Mouse (Mus musculus) liver, adult 10 weeks (tissue): ENCODE results near the gene 1110008L16Rik. TPM values are rescaled to one million over a fixed set of nuclear protein-coding genes. Genes with fewer than 3 reads are reported as not detected.

Experiments used
- polyA plus RNA-seq: library from polyadenylated mRNA; stranded (reverse); fragments of 350-450 nt; fragmentation: Illumina TruSeq; extraction: RNeasy Lipid Tissue Mini Kit (QIAGEN cat#74804); gene quantifications from one replicate; pipeline ENCODE4 v1.2.3, GENCODE M21; 2014; ENCODE audit warnings: low read depth, low replicate concordance

The 1110008L16Rik gene
- polyA plus RNA-seq: 18.7 TPM

DNA sequence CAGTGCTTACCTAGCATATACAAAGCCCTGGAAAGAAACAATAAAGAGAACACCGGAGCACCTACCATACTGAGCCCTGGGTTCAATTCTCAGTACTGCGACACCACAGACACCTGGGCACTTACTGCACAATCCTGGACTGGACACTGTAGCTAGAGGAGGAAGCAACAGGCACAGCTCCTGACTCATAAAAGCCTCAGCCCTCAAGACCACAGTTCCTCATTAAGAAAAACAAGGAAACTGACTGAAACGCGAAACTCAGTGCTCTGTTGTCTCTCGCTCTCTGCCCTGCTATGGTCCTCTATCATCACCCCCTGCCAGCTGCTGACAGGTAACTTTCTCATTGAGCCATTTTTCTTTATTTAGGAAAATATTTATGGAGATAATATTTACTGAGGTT, at the start of gene 1110008L16Rik:
TSS of gene 1110008L16Rik (plus strand) at position 242 of the 400 bp plus-strand sequence.

DNA sequence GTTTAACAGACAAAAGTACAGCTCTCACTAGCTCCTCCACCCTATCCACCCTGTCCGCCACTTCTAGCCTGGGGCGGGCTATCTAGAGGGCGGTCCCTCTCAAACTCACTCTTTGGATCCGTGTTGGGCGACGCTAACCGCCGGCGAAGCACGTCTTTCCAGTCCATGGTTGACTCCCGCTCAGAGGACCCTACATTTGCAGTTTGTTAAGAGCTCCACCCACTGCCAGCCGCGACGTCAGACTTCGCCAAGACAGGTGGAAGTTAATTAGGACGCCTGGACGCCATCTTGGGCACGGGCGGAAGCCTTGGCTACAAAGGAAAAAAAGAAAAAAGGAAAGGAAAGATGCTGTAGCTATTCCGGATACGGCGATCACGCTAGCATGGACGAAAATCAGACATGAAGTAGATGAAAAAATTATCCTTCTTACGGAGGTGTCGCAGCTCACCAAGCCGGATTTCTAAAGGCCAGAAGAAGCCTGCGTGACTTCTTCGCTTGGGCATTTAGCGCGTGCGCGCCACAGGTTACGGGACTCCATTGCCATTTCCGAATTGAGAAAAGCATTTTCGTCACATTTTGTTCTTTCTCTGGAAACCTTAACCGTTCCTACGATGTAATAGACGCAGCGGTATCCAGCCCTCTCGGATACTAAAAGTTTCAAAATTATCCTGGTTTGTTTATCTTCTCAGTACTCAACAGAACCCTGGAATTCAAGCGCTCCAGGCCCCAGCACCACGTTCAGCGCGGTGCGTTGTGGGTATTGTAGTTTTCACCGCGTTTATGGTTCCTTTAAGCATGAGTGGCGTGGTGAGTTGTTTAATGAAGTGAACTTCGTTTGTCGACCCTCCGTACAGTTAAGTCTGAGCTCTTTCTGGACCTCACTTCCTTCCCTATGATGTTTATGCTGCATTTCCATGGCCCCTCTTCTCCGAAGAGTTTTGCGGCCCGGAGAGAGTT, 3.4 kb downstream of the 1110008L16Rik start, which contains the start of gene Ppp2r3c:
TSS of gene Ppp2r3c (minus strand) at position 514 of the 957 bp plus-strand sequence.

DNA sequence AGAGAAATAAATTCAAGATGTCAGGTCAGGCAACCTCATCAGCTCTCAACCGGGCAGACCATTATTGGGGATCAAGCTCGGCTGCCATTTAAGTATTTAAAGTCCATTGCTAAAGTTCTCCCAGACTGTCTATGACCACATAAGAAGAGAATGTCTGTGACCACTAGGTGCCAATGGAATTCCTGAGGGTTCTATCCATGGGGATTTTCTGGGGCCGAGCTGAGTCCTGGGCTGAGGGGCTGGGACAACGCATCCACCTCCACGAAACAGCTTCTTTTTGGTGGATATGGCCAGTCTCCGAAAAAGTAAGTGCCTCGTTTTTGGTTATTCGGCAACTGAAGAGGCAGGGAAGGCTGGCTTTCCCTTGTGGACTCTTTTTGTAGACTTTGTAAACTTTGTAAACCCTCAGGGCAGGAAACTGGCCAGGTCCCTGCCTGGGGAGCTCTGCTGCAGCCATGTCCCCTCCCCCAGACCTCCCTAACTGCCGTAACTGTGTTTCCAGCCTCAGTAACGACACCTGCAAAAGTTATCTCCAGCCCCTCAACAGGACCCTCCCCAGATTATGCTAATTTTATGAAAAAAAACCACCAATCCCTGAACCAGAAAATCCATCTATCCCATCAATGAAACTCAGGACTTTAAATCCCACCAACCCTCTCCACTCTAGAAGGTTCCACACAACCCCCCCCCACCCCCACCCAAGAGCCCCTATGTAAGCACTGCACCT, 84.8 kb downstream of the 1110008L16Rik start, which contains the start of gene Psma6:
TSS of gene Psma6 (plus strand) at position 200 of the 727 bp plus-strand sequence.

Other genes with a start within 250 kb of the 1110008L16Rik start
- 21.1 TPM for gene 2700097O09Rik, start 219.5 kb upstream of the 1110008L16Rik start, polyA plus RNA-seq
- 309 TPM for gene Srp54a, start 219.3 kb upstream of the 1110008L16Rik start, polyA plus RNA-seq
- not detected for gene Fam177a, start 175.1 kb upstream of the 1110008L16Rik start, polyA plus RNA-seq
- 2.1 TPM for gene Srp54b, start 144.5 kb upstream of the 1110008L16Rik start, polyA plus RNA-seq
- 4.6 TPM for gene 1700047I17Rik2, start 100.0 kb upstream of the 1110008L16Rik start, polyA plus RNA-seq
- gene Srp54c, start 69.4 kb upstream of the 1110008L16Rik start, polyA plus RNA-seq: 101 TPM
- 16.7 TPM for gene Ppp2r3c, start 3.4 kb downstream of the 1110008L16Rik start, polyA plus RNA-seq
- gene Psma6, start 84.6 kb downstream of the 1110008L16Rik start, polyA plus RNA-seq: 277 TPM
- 19.6 TPM for gene Nfkbia, start 193.1 kb downstream of the 1110008L16Rik start, polyA plus RNA-seq